Mouse (Mus musculus) brain, embryonic 14.5 days (tissue): ENCODE measurements around the gene Zdhhc14.

Experiments used
- CTCF ChIP-seq: fragments of 200-500 bp; IDR thresholded peaks from 2 replicates; pipeline ENCODE4 v1.5.1; 2012; ENCODE audit warnings: inconsistent platforms, mild to moderate bottlenecking, moderate library complexity, borderline replicate concordance; ENCODE audit not compliant: insufficient read depth, insufficient read length; ENCODE audit errors: extremely low read depth
- POLR2A ChIP-seq: fragments of 200-500 bp; IDR thresholded peaks from 2 replicates; pipeline ENCODE4 v1.6.1; 2012; ENCODE audit warnings: mild to moderate bottlenecking, inconsistent platforms, borderline replicate concordance; ENCODE audit not compliant: poor library complexity, insufficient read depth, insufficient read length, severe bottlenecking; ENCODE audit errors: extremely low read depth

GRCm38 (mm10) chr17:5491031-5491800 is 1.1 kb upstream of the Zdhhc14 start:
- TF ChIP-seq CTCF (no peak), POLR2A (peak; percentile 69; the same call in 1 of the 2 replicates)
